Mouse (Mus musculus) limb, embryonic 10.5 days (tissue): ENCODE measurements at regions not wholly inside any gene's neighbourhood (a gene's known extent, or its start where the extent isn't known, plus 50 kb on each side); places are given as distances from the start of the nearest gene placed in this dataset.

Experiments used
- DNase-seq: peaks from one replicate; pipeline ENCODE4 v3.0.0-alpha.2; 2017; ENCODE audit warnings: low spot score
- H3K27ac ChIP-seq: fragments of 300-500 bp; sonication (generic); 2 replicates; pipeline ENCODE4 v1.5.1; 2016; ENCODE audit warnings: mild to moderate bottlenecking
- H3K27me3 ChIP-seq: fragments of 300-500 bp; sonication (generic); 2 replicates; pipeline ENCODE4 v1.6.1; 2016; ENCODE audit warnings: low read depth, mild to moderate bottlenecking; ENCODE audit not compliant: poor library complexity, severe bottlenecking
- H3K36me3 ChIP-seq: fragments of 300-500 bp; sonication (generic); 2 replicates; pipeline ENCODE4 v1.6.1; 2016; ENCODE audit warnings: mild to moderate bottlenecking, moderate library complexity
- H3K4me1 ChIP-seq: fragments of 300-500 bp; sonication (generic); 2 replicates; pipeline ENCODE4 v1.6.1; 2016
- H3K4me3 ChIP-seq: fragments of 300-500 bp; sonication (generic); 2 replicates; pipeline ENCODE4 v1.5.1; 2016; ENCODE audit warnings: mild to moderate bottlenecking, moderate library complexity
- H3K9me3 ChIP-seq: fragments of 300-500 bp; sonication (generic); replicated peaks from 2 replicates; pipeline ENCODE4 v1.6.1; 2016; ENCODE audit warnings: mild to moderate bottlenecking
- WGBS: fragments of 180-500 bp; shearing (Covaris S2); methylation state at CpG from one replicate; pipeline ENCODE4 v1.1.7; 2016; 5-methylcytosine and 5-hydroxymethylcytosine counted together

DNA sequence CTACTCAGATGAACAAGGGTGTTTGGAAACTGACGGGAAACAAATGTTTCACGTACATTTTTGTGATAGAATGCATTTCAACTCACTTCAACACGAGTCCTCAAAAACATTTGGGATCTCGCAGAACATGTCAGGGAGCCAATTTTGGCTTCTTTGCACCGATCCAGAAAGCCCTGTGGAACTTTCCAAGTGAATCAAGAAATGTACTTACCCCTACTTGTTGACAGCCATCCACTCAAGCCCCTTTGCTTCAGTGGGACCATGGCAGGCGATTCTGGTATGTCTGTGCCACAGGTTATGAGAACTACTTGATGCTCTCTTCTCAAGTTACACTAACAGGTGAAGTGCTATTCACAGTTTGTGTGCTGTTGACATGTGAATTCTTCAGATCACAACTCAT, 381.6 kb downstream of the Tmem182 start:
- Histone ChIP-seq H3K36me3 (no peaks in the 10 kb centered on the region), H3K27me3 (no peaks in the 10 kb centered on the region), H3K27ac (no peak overlapping the region), H3K4me3 (no peak overlapping the region), H3K9me3 (no peaks in the 10 kb centered on the region), H3K4me1 (no peaks in the 10 kb centered on the region)
- DNase-seq = no peak
- 92% methylated on average over 6 of the region's 6 CpGs for WGBS

DNA sequence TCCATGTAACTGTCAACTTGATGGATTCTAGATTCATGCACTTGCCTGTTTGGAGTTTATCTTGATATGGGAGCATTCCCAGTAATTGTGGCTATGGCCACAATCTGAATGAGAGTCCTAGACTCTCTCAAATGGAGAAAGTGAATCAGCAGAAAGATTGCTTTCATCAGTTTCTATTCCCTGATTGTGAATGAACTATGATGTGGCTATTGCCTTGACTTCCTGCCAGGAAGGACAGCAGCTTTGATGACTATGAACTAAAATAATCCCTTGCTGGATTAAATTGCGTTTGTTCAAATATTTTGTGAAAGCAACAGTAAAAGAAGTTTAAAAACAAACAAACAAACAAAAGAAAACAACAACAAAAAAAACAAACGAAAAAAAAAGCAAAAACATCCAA, 407.5 kb downstream of the Tmem182 start:
- H3K4me1 ChIP-seq = no peaks in the 10 kb centered on the region

DNA sequence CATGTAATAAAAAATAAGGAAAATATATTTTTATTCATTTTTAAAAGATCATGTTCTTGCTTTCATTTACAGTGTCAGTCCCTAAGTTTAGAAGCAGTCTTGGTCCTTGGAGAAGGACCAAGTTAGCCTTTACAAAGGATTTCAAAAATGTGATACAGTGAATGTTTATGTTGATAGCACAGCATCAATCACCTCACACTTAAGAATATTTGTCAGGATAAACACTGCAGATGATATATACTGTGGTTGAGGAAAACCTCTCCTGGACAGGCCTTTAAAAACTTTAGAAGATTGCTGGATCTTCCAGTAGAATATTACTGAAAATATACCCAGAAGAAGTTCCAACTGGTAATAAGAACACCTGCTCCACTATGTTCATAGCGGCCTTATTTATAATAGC, 420.4 kb downstream of the Tmem182 start:
- 94% methylated on average over 1 of the region's 1 CpGs for WGBS
- no peak for DNase-seq
- no peaks in the 10 kb centered on the region for H3K36me3 ChIP-seq

More for the DNA sequence above, 407.5 kb downstream of the Tmem182 start:
- DNase-seq = no peak
- H3K27ac ChIP-seq = no peak overlapping the region
- H3K36me3 ChIP-seq = no peaks in the 10 kb centered on the region
- WGBS = 84% methylated on average over 2 of the region's 2 CpGs
- no peaks in the 10 kb centered on the region for H3K27me3 ChIP-seq
- no peaks in the 10 kb centered on the region for H3K9me3 ChIP-seq
- H3K4me3 ChIP-seq = no peak overlapping the region

DNA sequence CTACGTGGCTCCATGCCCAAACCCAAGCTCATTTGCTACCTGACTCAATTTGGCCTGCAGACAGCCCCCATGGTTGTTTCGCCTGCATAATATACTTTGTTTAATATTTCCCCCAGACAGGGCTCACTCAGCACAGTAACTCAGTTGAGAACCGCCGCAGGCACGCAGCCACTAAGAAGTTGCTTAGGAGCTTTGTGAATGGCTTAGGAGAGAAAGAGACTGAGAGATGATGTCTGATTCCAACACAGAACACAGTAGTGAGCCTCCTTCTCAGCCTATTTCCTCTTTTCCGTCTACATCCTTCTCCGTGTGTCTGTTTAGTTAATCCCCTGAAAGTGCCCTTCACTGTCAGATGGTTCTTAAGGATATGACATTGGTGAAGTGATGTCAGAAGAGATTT, 429.9 kb downstream of the Tmem182 start:
- no peak for DNase-seq
- Histone ChIP-seq H3K4me1 (no peaks in the 10 kb centered on the region), H3K9me3 (no peaks in the 10 kb centered on the region), H3K27ac (no peak overlapping the region), H3K36me3 (no peaks in the 10 kb centered on the region), H3K4me3 (no peak overlapping the region), H3K27me3 (no peaks in the 10 kb centered on the region)
- 92% methylated on average over 7 of the region's 7 CpGs for WGBS

More for the DNA sequence above, 420.4 kb downstream of the Tmem182 start:
- Histone ChIP-seq H3K4me1 (no peaks in the 10 kb centered on the region), H3K9me3 (no peaks in the 10 kb centered on the region), H3K4me3 (no peak overlapping the region), H3K27ac (no peak overlapping the region), H3K27me3 (no peaks in the 10 kb centered on the region)

DNA sequence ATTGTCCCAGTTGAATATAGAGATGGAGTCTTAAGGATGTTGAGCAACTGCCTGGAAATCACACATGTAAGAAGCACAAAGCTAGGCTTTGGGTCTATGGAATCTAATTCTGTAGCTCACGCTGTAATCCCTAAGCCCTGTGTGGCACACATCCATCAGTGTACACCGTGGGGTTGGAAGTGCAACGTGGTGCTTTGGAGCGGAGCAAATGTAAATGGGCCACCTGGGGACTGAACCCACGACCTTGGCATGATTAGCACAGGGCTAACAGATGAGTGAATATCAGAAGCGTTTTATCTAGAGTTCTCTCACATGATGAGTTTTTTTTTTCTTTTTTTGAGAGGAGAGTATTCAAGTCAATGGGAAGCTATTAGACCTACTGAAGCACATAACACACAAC, 437.6 kb downstream of the Tmem182 start:
- H3K4me1 ChIP-seq = no peaks in the 10 kb centered on the region
- H3K9me3 ChIP-seq = no peaks in the 10 kb centered on the region
- 91% methylated on average over 6 of the region's 6 CpGs for WGBS
- H3K4me3 ChIP-seq = no peak overlapping the region
- DNase-seq = no peak
- no peaks in the 10 kb centered on the region for H3K36me3 ChIP-seq
- no peak overlapping the region for H3K27ac ChIP-seq
- H3K27me3 ChIP-seq = no peaks in the 10 kb centered on the region

DNA sequence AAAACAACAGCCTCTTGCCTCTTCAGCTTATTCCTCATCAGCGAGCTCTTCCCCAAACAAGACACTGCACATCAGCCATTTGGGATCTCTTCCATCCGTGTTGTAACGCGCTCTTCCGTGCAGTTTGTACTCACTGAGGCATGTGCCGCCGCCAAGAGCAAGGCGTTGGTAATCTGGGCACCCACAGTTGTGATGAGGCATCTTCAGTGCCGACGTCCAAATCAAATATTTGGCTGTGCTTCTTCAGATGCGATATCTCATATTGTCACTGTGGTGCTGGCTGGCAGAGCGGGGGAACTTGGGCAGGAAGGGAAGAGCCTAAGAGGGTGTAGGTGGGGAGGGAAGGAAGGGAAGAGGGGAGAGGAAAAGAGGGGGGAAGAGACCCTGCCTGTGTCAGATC, 439.2 kb downstream of the Tmem182 start:
- H3K4me3 ChIP-seq = no peak overlapping the region
- no peak for DNase-seq
- no peaks in the 10 kb centered on the region for H3K27me3 ChIP-seq
- H3K36me3 ChIP-seq = no peaks in the 10 kb centered on the region
- no peaks in the 10 kb centered on the region for H3K9me3 ChIP-seq
- 95% methylated on average over 12 of the region's 12 CpGs for WGBS
- H3K27ac ChIP-seq = no peak overlapping the region
- H3K4me1 ChIP-seq = no peaks in the 10 kb centered on the region

DNA sequence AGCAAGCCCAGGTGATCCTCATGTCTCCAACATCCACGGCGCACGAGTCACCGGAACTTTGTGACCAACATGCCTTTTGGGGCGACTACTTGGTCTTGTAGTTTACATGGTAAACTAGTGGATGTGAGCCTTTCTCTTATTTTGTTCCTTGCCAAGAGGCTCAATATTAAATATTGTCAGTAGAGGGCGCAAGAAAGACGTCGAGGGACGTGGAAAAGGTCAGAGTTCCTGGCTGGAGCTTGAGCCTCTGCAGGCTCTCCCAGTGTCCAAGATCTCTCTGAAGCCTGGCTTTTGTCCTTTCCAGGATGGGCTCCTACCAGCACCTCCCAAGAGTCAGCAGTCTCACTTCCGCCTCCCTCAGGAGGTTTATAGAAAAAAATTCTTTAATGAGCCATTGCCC, 458.8 kb downstream of the Tmem182 start:
- WGBS = 37% methylated on average over 10 of the region's 10 CpGs
- Histone ChIP-seq H3K4me3 (no peak overlapping the region), H3K36me3 (no peaks in the 10 kb centered on the region), H3K9me3 (no peaks in the 10 kb centered on the region), H3K27me3 (no peaks in the 10 kb centered on the region), H3K27ac (no peak overlapping the region), H3K4me1 (peaks cover 7% of the 10 kb centered on the region; the same call in 1 of the 2 replicates)
- no peak for DNase-seq

DNA sequence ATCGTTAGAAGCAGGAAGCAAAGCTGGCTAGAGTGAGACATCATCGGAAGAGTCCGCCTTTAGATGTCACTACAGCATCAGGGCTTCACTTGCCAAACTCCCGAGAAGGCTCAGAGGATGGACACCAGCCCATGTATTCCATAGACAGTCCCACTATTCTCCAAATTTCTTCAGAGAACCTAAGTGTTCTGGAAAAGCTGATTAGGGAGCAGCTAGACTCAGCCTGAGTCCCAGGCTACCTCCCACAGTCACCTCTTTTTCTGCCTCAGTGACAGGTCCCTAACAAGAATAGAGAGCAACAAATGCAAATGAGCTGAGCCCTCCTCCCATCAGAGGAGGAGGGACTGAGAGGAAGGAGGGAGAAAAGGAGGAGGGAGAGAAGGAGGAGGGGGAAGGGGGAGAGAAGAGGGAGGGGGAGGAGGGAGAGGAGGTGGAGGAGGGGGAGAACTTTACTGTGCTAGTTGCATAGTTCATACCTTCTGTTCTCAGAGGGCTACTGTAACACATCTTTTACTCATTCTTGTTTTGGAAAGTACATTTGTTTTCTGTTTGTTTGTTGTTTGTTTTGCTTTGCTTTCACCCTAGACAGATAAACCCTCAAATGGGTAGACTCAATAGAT, 465.8 kb downstream of the Tmem182 start:
- no peak for DNase-seq
- 17% methylated on average over 4 of the region's 4 CpGs for WGBS
- H3K27ac ChIP-seq = 0 out of 2 replicates have a peak overlapping the region, but pooled peaks have one; percentile 9
- peaks cover 56% of the 10 kb centered on the region for H3K4me1 ChIP-seq
- no peak overlapping the region for H3K4me3 ChIP-seq
- no peaks in the 10 kb centered on the region for H3K27me3 ChIP-seq
- H3K9me3 ChIP-seq = no peaks in the 10 kb centered on the region
- H3K36me3 ChIP-seq = no peaks in the 10 kb centered on the region

DNA sequence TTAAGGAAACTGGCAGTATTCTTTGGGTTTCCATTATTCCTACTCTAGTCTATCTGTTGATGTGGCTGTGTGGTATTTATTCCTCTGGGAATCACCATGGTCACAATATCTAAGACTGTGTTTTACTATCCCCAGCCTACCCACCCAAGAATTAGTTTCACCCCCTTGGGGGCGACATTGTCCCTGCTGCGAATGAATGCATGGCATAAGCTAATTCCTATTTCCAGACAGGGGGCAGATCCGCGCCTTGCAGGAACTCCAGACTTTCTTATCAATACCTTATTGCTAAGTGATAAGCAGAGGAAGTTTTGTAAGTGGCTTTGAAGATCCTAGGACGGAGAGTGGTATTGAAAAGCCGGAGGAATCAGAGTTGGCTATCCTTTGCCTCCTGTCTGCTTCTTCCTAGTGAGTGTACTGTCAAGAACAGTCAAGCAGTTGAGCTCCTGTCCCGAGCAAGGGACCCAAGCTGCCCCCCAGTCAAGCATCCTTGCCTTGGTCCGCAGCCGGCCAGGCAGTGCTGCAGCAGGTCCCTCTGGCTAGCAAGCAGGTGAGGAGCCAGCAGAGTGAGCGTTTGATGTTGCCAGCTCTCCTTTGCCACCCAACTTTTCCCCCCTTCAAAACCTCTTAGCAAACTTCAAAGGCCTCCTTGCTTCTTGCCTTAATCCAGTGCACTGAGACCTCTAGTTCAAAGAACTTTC, 469.3 kb downstream of the Tmem182 start:
- H3K4me1 ChIP-seq = peaks cover 76% of the 10 kb centered on the region
- H3K9me3 ChIP-seq = no peaks in the 10 kb centered on the region
- peak overlapping the region; percentile 33 for H3K4me3 ChIP-seq
- no peaks in the 10 kb centered on the region for H3K27me3 ChIP-seq
- no peaks in the 10 kb centered on the region for H3K36me3 ChIP-seq
- 10% methylated on average over 10 of the region's 10 CpGs for WGBS
- peak; percentile 52 for DNase-seq
- peak overlapping the region; percentile 73 for H3K27ac ChIP-seq

DNA sequence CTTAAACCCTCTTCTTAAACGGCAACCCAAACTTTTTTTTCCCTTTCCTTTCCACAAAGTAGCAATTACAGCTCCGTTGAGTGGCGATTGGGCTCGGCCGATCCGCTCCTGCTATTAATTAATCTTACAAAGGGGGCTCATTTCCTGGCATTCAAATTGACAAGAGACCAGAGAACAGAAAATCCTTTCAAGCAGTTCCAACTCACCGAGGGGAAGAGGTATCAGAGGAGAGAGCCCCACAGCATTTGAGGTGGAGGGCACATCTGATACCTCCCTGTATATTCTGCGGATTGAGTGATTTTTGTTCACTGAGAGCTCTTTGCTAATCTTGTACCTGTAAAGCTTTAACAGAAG, 469.8 kb downstream of the Tmem182 start:
- H3K36me3 ChIP-seq = no peaks in the 10 kb centered on the region
- peak overlapping the region; percentile 73 for H3K27ac ChIP-seq

DNA sequence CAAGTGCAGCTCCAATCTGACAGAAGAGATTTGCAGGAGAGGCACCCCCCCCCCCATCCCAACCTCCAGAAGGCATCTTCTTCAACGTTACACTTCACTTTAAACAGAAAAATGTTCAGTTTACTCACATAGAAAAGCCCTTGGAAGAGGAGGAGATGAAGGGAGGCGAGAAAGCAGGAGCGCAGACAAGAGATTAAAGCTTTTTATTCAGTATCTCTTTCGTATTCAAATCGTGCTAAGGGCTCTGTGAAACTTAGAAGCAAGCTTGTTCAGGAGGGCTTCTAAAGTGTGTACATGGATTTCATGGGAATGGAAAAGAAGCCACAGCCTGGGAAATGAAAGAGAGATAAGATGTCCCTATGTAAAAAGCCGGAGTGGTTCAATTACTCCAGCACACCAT, 470.2 kb downstream of the Tmem182 start:
- WGBS = 24% methylated on average over 6 of the region's 6 CpGs
- Histone ChIP-seq H3K36me3 (no peaks in the 10 kb centered on the region), H3K27ac (peak overlapping the region; percentile 51), H3K9me3 (no peaks in the 10 kb centered on the region), H3K27me3 (no peaks in the 10 kb centered on the region), H3K4me3 (peak overlapping the region; percentile 33), H3K4me1 (peaks cover 71% of the 10 kb centered on the region)
- no peak for DNase-seq

More for the DNA sequence above, 469.8 kb downstream of the Tmem182 start:
- peak; percentile 44 for DNase-seq
- Histone ChIP-seq H3K4me1 (peaks cover 75% of the 10 kb centered on the region), H3K4me3 (peak overlapping the region; percentile 33), H3K9me3 (no peaks in the 10 kb centered on the region), H3K27me3 (no peaks in the 10 kb centered on the region)
- WGBS = under 1% methylated on average over 8 of the region's 8 CpGs

DNA sequence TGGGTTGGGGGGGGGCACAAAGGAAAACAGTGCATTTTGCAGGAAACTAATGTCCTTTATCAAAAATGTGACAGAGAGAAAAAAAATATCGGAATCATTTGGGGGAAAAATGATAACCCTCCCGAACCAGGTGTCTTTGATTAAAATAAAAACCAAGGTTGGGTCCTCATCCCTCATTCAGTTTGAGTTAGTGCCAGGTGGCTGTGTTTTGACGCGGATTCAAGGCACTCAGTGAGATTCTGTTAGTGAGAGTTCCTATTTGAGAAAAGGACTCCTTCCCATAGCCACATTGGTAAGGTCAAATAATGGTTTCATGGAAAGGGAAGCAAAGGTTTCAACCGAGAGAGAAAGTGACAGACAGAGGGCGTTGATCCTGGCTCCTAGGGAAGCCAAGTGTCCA, 470.9 kb downstream of the Tmem182 start:
- no peaks in the 10 kb centered on the region for H3K27me3 ChIP-seq
- peaks cover 64% of the 10 kb centered on the region for H3K4me1 ChIP-seq
- no peak for DNase-seq
- 38% methylated on average over 6 of the region's 6 CpGs for WGBS
- no peak overlapping the region for H3K27ac ChIP-seq
- H3K4me3 ChIP-seq = no peak overlapping the region
- H3K36me3 ChIP-seq = no peaks in the 10 kb centered on the region
- H3K9me3 ChIP-seq = no peaks in the 10 kb centered on the region

DNA sequence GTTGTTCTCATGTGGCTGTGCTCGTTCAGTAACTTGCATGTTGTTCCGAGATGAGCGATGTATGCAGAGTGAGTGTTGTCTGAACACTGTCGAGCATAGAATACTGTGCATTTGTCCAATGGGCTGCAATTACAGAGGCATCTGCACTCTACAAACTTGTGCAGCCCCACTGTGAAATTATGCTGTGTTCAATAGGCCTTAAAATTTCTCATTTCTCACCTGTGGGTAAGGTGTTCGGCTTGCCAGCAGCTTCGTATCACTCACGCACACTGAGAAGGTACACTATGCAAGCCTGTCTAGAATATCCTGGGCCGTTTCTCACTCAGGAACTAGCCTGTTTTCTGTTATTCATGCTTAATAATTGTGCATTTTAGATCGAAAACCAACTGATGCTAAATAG, 479.8 kb downstream of the Tmem182 start:
- 89% methylated on average over 9 of the region's 9 CpGs for WGBS
- DNase-seq = no peak
- no peaks in the 10 kb centered on the region for H3K9me3 ChIP-seq
- H3K4me1 ChIP-seq = no peaks in the 10 kb centered on the region
- no peaks in the 10 kb centered on the region for H3K36me3 ChIP-seq
- no peak overlapping the region for H3K27ac ChIP-seq
- no peak overlapping the region for H3K4me3 ChIP-seq
- no peaks in the 10 kb centered on the region for H3K27me3 ChIP-seq
